Mouse (Mus musculus) bone marrow, adult 2 months (tissue): Measurements from ENCODE around the gene Nup93.

Source experiments
- CTCF ChIP-seq: fragments of 200-500 bp; IDR thresholded peaks from 2 replicates; pipeline ENCODE4 v1.5.1; 2011; ENCODE audit warnings: low read length, control low read depth; ENCODE audit not compliant: control insufficient read depth, insufficient read depth
- POLR2A ChIP-seq: fragments of 200-500 bp; IDR thresholded peaks from 2 replicates; pipeline ENCODE4 v1.6.1; 2011; ENCODE audit warnings: low read depth, mild to moderate bottlenecking, control low read depth, low read length, borderline replicate concordance; ENCODE audit not compliant: control insufficient read depth

DNA sequence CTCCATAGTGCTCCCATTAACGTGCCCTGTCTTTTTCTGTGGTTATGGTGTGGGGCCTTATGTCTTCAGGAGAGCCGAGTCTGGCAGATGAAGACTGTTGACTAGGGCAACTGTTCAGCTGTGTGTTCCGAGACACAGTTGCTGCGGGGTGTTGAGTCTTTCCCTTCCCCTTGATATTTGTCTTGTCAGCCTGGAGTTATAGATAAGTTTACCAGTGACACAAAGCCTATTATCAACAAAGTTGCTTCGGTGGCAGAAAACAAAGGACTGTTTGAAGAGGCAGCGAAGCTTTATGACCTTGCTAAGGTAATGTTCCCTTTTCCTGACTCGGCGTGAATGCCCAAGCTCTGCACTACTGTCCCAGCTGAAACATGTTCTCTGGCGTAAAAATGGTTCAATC is 93.3 kb downstream of the Nup93 start:
- no peak for TF ChIP-seq CTCF
- TF ChIP-seq POLR2A, result no peak
